Mouse (Mus musculus) CH12.LX (cell line): ENCODE results near the gene Angel2. TPM values are rescaled to one million over a fixed set of nuclear protein-coding genes. Genes with fewer than 3 reads are reported as not detected.

Source experiments
- DNase-seq: peaks from one replicate; pipeline ENCODE4 v3.0.0-alpha.2; 2013; ENCODE audit errors: extremely low read depth
- H3K27ac ChIP-seq: 2 replicates; pipeline ENCODE4 v1.5.1; 2012; ENCODE audit warnings: low read depth, mild to moderate bottlenecking, control low read depth, moderate library complexity; ENCODE audit not compliant: insufficient read depth
- H3K27me3 ChIP-seq: replicated peaks from 2 replicates; pipeline ENCODE3; 2012; ENCODE audit warnings: inconsistent platforms
- H3K36me3 ChIP-seq, 2 experiments: replicated peaks in 1 of 2; 2 replicates each; pipeline versions ENCODE3 to v1.6.1; 2012; ENCODE audit warnings: inconsistent platforms in 1 of 2, low read length in 1 of 2, mild to moderate bottlenecking in 1 of 2, mixed read lengths in 1 of 2, moderate library complexity in 1 of 2; ENCODE audit not compliant: control insufficient read depth in 1 of 2, insufficient read depth in 1 of 2
- H3K4me1 ChIP-seq, 2 experiments: 2 replicates each; pipeline ENCODE4 v1.6.1; 2012; ENCODE audit warnings: inconsistent platforms in 1 of 2, moderate library complexity in 1 of 2; ENCODE audit not compliant: insufficient read depth in 2 of 2, control insufficient read depth in 1 of 2
- H3K4me2 ChIP-seq: 2 replicates; pipeline ENCODE4 v1.6.1; 2012; ENCODE audit warnings: low read depth, mild to moderate bottlenecking, control low read depth; ENCODE audit not compliant: poor library complexity, insufficient read depth, severe bottlenecking
- H3K4me3 ChIP-seq, 3 experiments: fragments of 150-350 bp in 1 of 3; sonication (generic) in 1 of 3; replicated peaks in 1 of 3; 2 replicates each; pipeline versions ENCODE3 to v1.5.1; 2011 to 2012; ENCODE audit warnings: low read depth in 2 of 3, low read length in 2 of 3, mild to moderate bottlenecking in 2 of 3, moderate library complexity in 2 of 3, control low read depth in 1 of 3, improper control_type of control experiment in 1 of 3, inconsistent platforms in 1 of 3, mixed read lengths in 1 of 3; ENCODE audit not compliant: poor library complexity in 1 of 3
- H3K79me2 ChIP-seq: replicated peaks from 2 replicates; pipeline ENCODE4 v1.6.1; 2012; ENCODE audit warnings: mild to moderate bottlenecking, moderate library complexity; ENCODE audit not compliant: control insufficient read depth, poor library complexity, insufficient read depth, severe bottlenecking; ENCODE audit errors: extremely low read depth
- H3K9ac ChIP-seq: 2 replicates; pipeline ENCODE4 v1.6.1; 2012; ENCODE audit warnings: low read depth, mild to moderate bottlenecking, control low read depth, moderate library complexity; ENCODE audit not compliant: insufficient read depth
- H3K9me3 ChIP-seq: replicated peaks from 2 replicates; pipeline ENCODE3; 2012; ENCODE audit warnings: low read length, inconsistent platforms, mixed read lengths
- E2F4 ChIP-seq: IDR thresholded peaks from 2 replicates; pipeline ENCODE4 v1.6.1; 2011; ENCODE audit warnings: low read depth, low read length, improper control_type of control experiment; ENCODE audit not compliant: insufficient replicate concordance
- ELF1 ChIP-seq: IDR thresholded peaks from 2 replicates; pipeline ENCODE4 v1.6.1; 2014; ENCODE audit warnings: low read depth, mild to moderate bottlenecking, inconsistent platforms, low read length, improper control_type of control experiment
- EP300 ChIP-seq: IDR thresholded peaks from 2 replicates; pipeline ENCODE4 v1.6.1; 2011; ENCODE audit warnings: low read length, improper control_type of control experiment
- ETS1 ChIP-seq: conservative IDR thresholded peaks from 2 replicates; pipeline ENCODE4 v1.6.1; 2012; ENCODE audit warnings: low read depth, mild to moderate bottlenecking, inconsistent platforms, low read length, improper control_type of control experiment, moderate library complexity
- GABPA ChIP-seq: IDR thresholded peaks from 2 replicates; pipeline ENCODE4 v1.6.1; 2012; ENCODE audit warnings: low read depth, low read length, improper control_type of control experiment, inconsistent platforms; ENCODE audit not compliant: insufficient replicate concordance
- HCFC1 ChIP-seq: IDR thresholded peaks from 2 replicates; pipeline ENCODE4 v1.6.1; 2012; ENCODE audit warnings: low read depth, mild to moderate bottlenecking, inconsistent platforms, low read length, improper control_type of control experiment
- IRF4 ChIP-seq: IDR thresholded peaks from 2 replicates; pipeline ENCODE4 v1.6.1; 2014; ENCODE audit warnings: low read depth, mild to moderate bottlenecking, inconsistent platforms, low read length, improper control_type of control experiment
- JUND ChIP-seq: conservative IDR thresholded peaks from 2 replicates; pipeline ENCODE4 v1.6.1; 2011; ENCODE audit warnings: low read depth, low read length, improper control_type of control experiment
- MAZ ChIP-seq: IDR thresholded peaks from 2 replicates; pipeline ENCODE4 v1.6.1; 2012; ENCODE audit warnings: low read depth, mild to moderate bottlenecking, inconsistent platforms, low read length, improper control_type of control experiment, moderate library complexity
- MXI1 ChIP-seq: IDR thresholded peaks from 2 replicates; pipeline ENCODE4 v1.6.1; 2011; ENCODE audit warnings: mild to moderate bottlenecking, low read depth, low read length, improper control_type of control experiment
- NRF1 ChIP-seq: IDR thresholded peaks from 2 replicates; pipeline ENCODE4 v1.6.1; 2014; ENCODE audit warnings: low read depth, mild to moderate bottlenecking, inconsistent platforms, low read length, improper control_type of control experiment, moderate library complexity
- POLR2A ChIP-seq: IDR thresholded peaks from 2 replicates; pipeline ENCODE4 v1.6.1; 2011; ENCODE audit warnings: low read depth, mild to moderate bottlenecking, improper control_type of control experiment, low read length
- RAD21 ChIP-seq: IDR thresholded peaks from 2 replicates; pipeline ENCODE4 v1.6.1; 2011; ENCODE audit warnings: low read depth, mild to moderate bottlenecking, low read length, improper control_type of control experiment, moderate library complexity
- RCOR1 ChIP-seq: conservative IDR thresholded peaks from 2 replicates; pipeline ENCODE4 v1.6.1; 2012; ENCODE audit warnings: low read depth, mild to moderate bottlenecking, inconsistent platforms, low read length, improper control_type of control experiment
- SIN3A ChIP-seq: IDR thresholded peaks from 2 replicates; pipeline ENCODE4 v1.6.1; 2012; ENCODE audit warnings: low read length, improper control_type of control experiment, inconsistent platforms
- TBP ChIP-seq: conservative IDR thresholded peaks from 2 replicates; pipeline ENCODE4 v1.6.1; 2011; ENCODE audit warnings: low read depth, low read length, improper control_type of control experiment
- USF1 ChIP-seq: IDR thresholded peaks from 2 replicates; pipeline ENCODE4 v1.6.1; 2014; ENCODE audit warnings: low read depth, mild to moderate bottlenecking, inconsistent platforms, low read length, improper control_type of control experiment
- ZC3H11A ChIP-seq: IDR thresholded peaks from 2 replicates; pipeline ENCODE4 v1.6.1; 2012; ENCODE audit warnings: low read depth, mild to moderate bottlenecking, inconsistent platforms, low read length, improper control_type of control experiment
- ZKSCAN1 ChIP-seq: IDR thresholded peaks from 2 replicates; pipeline ENCODE4 v1.6.1; 2012; ENCODE audit warnings: low read depth, inconsistent platforms, low read length, improper control_type of control experiment, borderline replicate concordance
- ZMIZ1 ChIP-seq: IDR thresholded peaks from 2 replicates; pipeline ENCODE4 v1.6.1; 2012; ENCODE audit warnings: low read depth, mild to moderate bottlenecking, inconsistent platforms, low read length, improper control_type of control experiment
- dilution Hi-C: fragments of 300-500 bp; cut with MboI; formaldehyde crosslinking; loops from 2 replicates; pipeline ENCODE4 v1.14.3; 2020; ENCODE audit warnings: low sequenced_read_pairs; ENCODE audit not compliant: extremely low pct_unique_long_range_greater_than_20kb, extremely low pct_ligation_motif_present
- in situ Hi-C: fragments of 300-500 bp; cut with MboI; formaldehyde crosslinking; loops from 3 replicates; pipeline ENCODE4 v1.14.3; 2019; ENCODE audit warnings: low sequenced_read_pairs, low pct_ligation_motif_present, low pct_unique_long_range_greater_than_20kb, mixed read lengths
- polyA plus RNA-seq: library from polyadenylated mRNA; unstranded; fragments of >175 nt; gene quantifications from 2 replicates; pipeline ENCODE4 v1.2.1, GENCODE M21; 2012; ENCODE audit warnings: low read depth; ENCODE audit not compliant: insufficient read length
- total RNA-seq, 2 experiments: library from RNA; depleted of rRNA; stranded (reverse); fragments of 300-350 nt in 1 of 2; fragments of >200 nt in 1 of 2; gene quantifications; 2 replicates each; pipeline ENCODE4 v1.2.3; 2012 to 2014

Angel2 gene
- total and polyA plus RNA-seq, 3 experiments: 24.4 to 49.9 (median 34.8) TPM

- DNase-seq: no peak
- TF ChIP-seq JUND: no peak
- TF ChIP-seq ZMIZ1: no peak
- no peak for TF ChIP-seq ZC3H11A
- no peak for TF ChIP-seq SIN3A
- TF ChIP-seq IRF4: no peak
- TF ChIP-seq RAD21: no peak
- TF ChIP-seq E2F4: no peak
- no peak for TF ChIP-seq RCOR1
- TF ChIP-seq HCFC1: no peak
- TF ChIP-seq ETS1: no peak
- TF ChIP-seq MXI1: no peak
- TF ChIP-seq GABPA: no peak
- no peak for TF ChIP-seq TBP
- TF ChIP-seq EP300: no peak
- TF ChIP-seq ZKSCAN1: no peak
- TF ChIP-seq ELF1: no peak
- no peak for TF ChIP-seq USF1
- no peak for TF ChIP-seq NRF1
- TF ChIP-seq, all 38 proteins: peak for 0
- Histone ChIP-seq H3K36me3 (peaks cover 15 to 81% of the 10 kb centered on the region in 2 experiments), H3K27me3 (no peaks in the 10 kb centered on the region), H3K4me1 (no peaks in the 10 kb centered on the region), H3K9me3 (no peaks in the 10 kb centered on the region), H3K27ac (no peak overlapping the region), H3K9ac (no peak overlapping the region), H3K4me2 (no peak overlapping the region), H3K79me2 (no peaks in the 10 kb centered on the region), H3K4me3 (no peak overlapping the region)
- dilution Hi-C loops: no loop called here
- in situ Hi-C loops: no loop called here
Measured at GRCm38 (mm10) chr1:190888031-190888430, 36.9 kb upstream of the Angel2 start.

DNA sequence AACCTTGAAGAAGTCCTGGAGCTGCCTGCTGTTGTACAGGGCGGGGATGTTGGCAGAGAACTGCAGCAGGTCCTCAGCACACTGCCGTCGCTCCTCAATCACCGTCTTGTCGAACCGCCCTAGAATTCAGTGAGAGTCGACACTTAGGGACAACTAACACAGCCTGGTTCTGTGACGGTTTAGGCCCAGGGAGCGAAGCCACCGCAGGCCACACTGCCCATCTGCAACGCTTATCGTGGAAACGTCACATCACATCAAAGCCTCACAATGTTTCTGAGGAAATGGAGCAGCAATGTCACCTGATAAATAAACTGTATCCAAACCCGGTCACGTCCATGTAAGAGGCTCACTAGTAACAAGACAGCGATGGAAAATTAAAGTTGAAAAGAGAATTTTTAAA lies 36.3 kb upstream of the Angel2 start:
- no peak overlapping the region for H3K4me2 ChIP-seq
- no peaks in the 10 kb centered on the region for H3K27me3 ChIP-seq
- in situ Hi-C loops: no loop called here
- H3K9me3 ChIP-seq: no peaks in the 10 kb centered on the region
- no peaks in the 10 kb centered on the region for H3K79me2 ChIP-seq
- H3K36me3 ChIP-seq: peaks cover 15 to 80% of the 10 kb centered on the region in 2 experiments
- no peak for DNase-seq
- TF ChIP-seq RCOR1 (no peak), ELF1 (no peak), IRF4 (no peak), MAZ (no peak), POLR2A (no peak)
- TF ChIP-seq, all 38 proteins: peak for 0
- dilution Hi-C loops: no loop called here
- H3K27ac ChIP-seq: no peak overlapping the region
- H3K9ac ChIP-seq: no peak overlapping the region
- no peaks in the 10 kb centered on the region for H3K4me1 ChIP-seq
- H3K4me3 ChIP-seq: no peak overlapping the region
